In genomic region chr11:8254036-8254435, GRCm38 (mm10) we compare ENCODE assay signal across 17 mouse cellular contexts.
DNase-seq lines count a peak whose midpoint lies in the region; ATAC-seq and TF ChIP-seq lines count a peak whose summit lies in the region.
"Had no signal": no experiment of that assay in that cellular context is flagged by ENCODE, and none has a peak within 500 bp of the region (broad histone marks: within the 10 kb centered on the region; RNA-seq: fewer than 3 reads in every experiment).

No protein-coding gene starts in this region.

- H3K36me3 ChIP-seq in limb, embryonic 14.5 days (ENCODE audit: control insufficient read depth, insufficient read depth, low read length): no peaks in the 10 kb centered on the region
- H3K36me3 ChIP-seq in limb, embryonic 10.5 days: no peaks in the 10 kb centered on the region
- H3K36me3 ChIP-seq in limb, embryonic 15.5 days: no peaks in the 10 kb centered on the region
- H3K36me3 ChIP-seq: embryonic facial prominence, embryonic 12.5 days; heart, embryonic 13.5 days; midbrain, embryonic 13.5 days had no signal

- no peak for TF ChIP-seq CTCF in layer of hippocampus, adult 2 months (conservative IDR thresholded peaks at IDR 0.05)

- no peaks in the 10 kb centered on the region for H3K9me3 ChIP-seq in limb, embryonic 14.5 days (ENCODE audit: control insufficient read depth, low read length)
- H3K9me3 ChIP-seq in limb, embryonic 10.5 days (replicated peaks): no peaks in the 10 kb centered on the region
- no peaks in the 10 kb centered on the region for H3K9me3 ChIP-seq in limb, embryonic 15.5 days
- H3K9me3 ChIP-seq: embryonic facial prominence, embryonic 12.5 days; heart, embryonic 13.5 days; midbrain, embryonic 13.5 days had no signal

- peaks cover 10% of the 10 kb centered on the region for H3K4me1 ChIP-seq in limb, embryonic 14.5 days (ENCODE audit: control insufficient read depth, insufficient read depth, low read length)
- peaks cover 9% of the 10 kb centered on the region for H3K4me1 ChIP-seq in limb, embryonic 10.5 days
- H3K4me1 ChIP-seq in limb, embryonic 15.5 days: peaks cover 14% of the 10 kb centered on the region
- H3K4me1 ChIP-seq: embryonic facial prominence, embryonic 12.5 days; heart, embryonic 13.5 days; midbrain, embryonic 13.5 days had no signal

- H3K27me3 ChIP-seq in limb, embryonic 14.5 days (ENCODE audit: control insufficient read depth, insufficient read depth, low read length): no peaks in the 10 kb centered on the region
- H3K27me3 ChIP-seq in limb, embryonic 10.5 days (ENCODE audit: low read depth, poor library complexity, severe bottlenecking): no peaks in the 10 kb centered on the region
- no peaks in the 10 kb centered on the region for H3K27me3 ChIP-seq in limb, embryonic 15.5 days
- H3K27me3 ChIP-seq: embryonic facial prominence, embryonic 12.5 days; heart, embryonic 13.5 days; midbrain, embryonic 13.5 days had no signal

- no peak overlapping the region for H3K4me3 ChIP-seq in limb, embryonic 14.5 days (replicated peaks; ENCODE audit: low read length)
- H3K4me3 ChIP-seq in limb, embryonic 10.5 days: no peak overlapping the region
- no peak overlapping the region for H3K4me3 ChIP-seq in layer of hippocampus, adult 2 months
- no peak overlapping the region for H3K4me3 ChIP-seq in limb, embryonic 15.5 days
- H3K4me3 ChIP-seq: embryonic facial prominence, embryonic 12.5 days; heart, embryonic 13.5 days; midbrain, embryonic 13.5 days had no signal

- no peak for TF ChIP-seq POLR2A in limb, embryonic 14.5 days (IDR thresholded peaks at IDR 0.05; ENCODE audit: borderline replicate concordance, extremely low read depth, insufficient read depth, insufficient read length)

- no peak overlapping the region for H3K27ac ChIP-seq in limb, embryonic 14.5 days (replicated peaks; ENCODE audit: low read depth, low read length)
- no peak overlapping the region for H3K27ac ChIP-seq in limb, embryonic 10.5 days
- H3K27ac ChIP-seq in layer of hippocampus, adult 2 months: no peak overlapping the region
- H3K27ac ChIP-seq in limb, embryonic 15.5 days: peak overlapping the region; percentile 13; the same call in 1 of the 2 replicates
- H3K27ac ChIP-seq: embryonic facial prominence, embryonic 12.5 days; heart, embryonic 13.5 days; liver, embryonic 14.5 days; midbrain, embryonic 13.5 days had no signal

- peak; percentile 34; the same call in 1 of the 2 replicates for ATAC-seq in frontal cortex, adult (ENCODE audit: low TSS enrichment)
- ATAC-seq in limb, embryonic 14.5 days (ENCODE audit: low FRiP score, low read depth): no peak
- no peak for ATAC-seq in limb, embryonic 15.5 days (ENCODE audit: insufficient number of reproducible peaks, low FRiP score, low TSS enrichment, low read depth)
- ATAC-seq: inflammation-experienced regulatory T-cells, adult 6 months; midbrain, embryonic 13.5 days had no signal

- DNase-seq in frontal cortex, postnatal 14 days (ENCODE audit: low spot score in 2 of 2): no peak
- DNase-seq in limb, embryonic 14.5 days (ENCODE audit: low spot score): peak; percentile 29
- DNase-seq in limb, embryonic 10.5 days (ENCODE audit: low spot score): no peak
- DNase-seq in layer of hippocampus, adult 2 months (ENCODE audit: low spot score in 2 of 2): peak; percentile 11 to 22
- no peak for DNase-seq in heart, adult 18-20 months
- DNase-seq in kidney, adult 8-10 months: no peak
- DNase-seq: cerebellum, adult 11-12 months; heart, postnatal 36 days; kidney, postnatal 4 days; thymus, postnatal 25 days had no signal

- WGBS in limb, embryonic 14.5 days: 53% methylated on average over 2 of the region's 2 CpGs
- 78% methylated on average over 2 of the region's 2 CpGs for WGBS in limb, embryonic 10.5 days
- WGBS in limb, embryonic 15.5 days: 28% methylated on average over 2 of the region's 2 CpGs

- no peak overlapping the region for H3K4me2 ChIP-seq in limb, embryonic 14.5 days (replicated peaks; ENCODE audit: low read depth, low read length, severe bottlenecking)
- H3K4me2 ChIP-seq in limb, embryonic 15.5 days: no peak overlapping the region
- H3K4me2 ChIP-seq: embryonic facial prominence, embryonic 12.5 days; heart, embryonic 13.5 days; midbrain, embryonic 13.5 days had no signal

- no peak overlapping the region for H3K9ac ChIP-seq in limb, embryonic 14.5 days (ENCODE audit: low read depth, low read length, severe bottlenecking)
- no peak overlapping the region for H3K9ac ChIP-seq in limb, embryonic 15.5 days
- H3K9ac ChIP-seq: embryonic facial prominence, embryonic 12.5 days; heart, embryonic 13.5 days; liver, embryonic 14.5 days; midbrain, embryonic 13.5 days had no signal

Comparison
In these comparisons a context has a peak if more than half of its experiments do, and no peak if none do; other contexts are left out.
1. DNase-seq: peak in limb, embryonic 14.5 days (single experiment) and layer of hippocampus, adult 2 months (2 of 2); none in frontal cortex, postnatal 14 days (0 of 2), limb, embryonic 10.5 days (single experiment), heart, adult 18-20 months (0 of 2) and kidney, adult 8-10 months (0 of 2).